Mouse (Mus musculus) CH12.LX (cell line): ENCODE data around the gene Ppih. TPM values are rescaled to one million over a fixed set of nuclear protein-coding genes. Genes with fewer than 3 reads are reported as not detected.

ENCODE experiments used
- DNase-seq: peaks from one replicate; pipeline ENCODE4 v3.0.0-alpha.2; 2013; ENCODE audit errors: extremely low read depth
- H3K27ac ChIP-seq: 2 replicates; pipeline ENCODE4 v1.5.1; 2012; ENCODE audit warnings: low read depth, mild to moderate bottlenecking, control low read depth, moderate library complexity; ENCODE audit not compliant: insufficient read depth
- H3K27me3 ChIP-seq: replicated peaks from 2 replicates; pipeline ENCODE3; 2012; ENCODE audit warnings: inconsistent platforms
- H3K36me3 ChIP-seq, 2 experiments: replicated peaks in 1 of 2; 2 replicates each; pipeline versions ENCODE3 to v1.6.1; 2012; ENCODE audit warnings: inconsistent platforms in 1 of 2, low read length in 1 of 2, mild to moderate bottlenecking in 1 of 2, mixed read lengths in 1 of 2, moderate library complexity in 1 of 2; ENCODE audit not compliant: control insufficient read depth in 1 of 2, insufficient read depth in 1 of 2
- H3K4me1 ChIP-seq, 2 experiments: 2 replicates each; pipeline ENCODE4 v1.6.1; 2012; ENCODE audit warnings: inconsistent platforms in 1 of 2, moderate library complexity in 1 of 2; ENCODE audit not compliant: insufficient read depth in 2 of 2, control insufficient read depth in 1 of 2
- H3K4me2 ChIP-seq: 2 replicates; pipeline ENCODE4 v1.6.1; 2012; ENCODE audit warnings: low read depth, mild to moderate bottlenecking, control low read depth; ENCODE audit not compliant: poor library complexity, insufficient read depth, severe bottlenecking
- H3K4me3 ChIP-seq, 3 experiments: fragments of 150-350 bp in 1 of 3; sonication (generic) in 1 of 3; replicated peaks in 1 of 3; 2 replicates each; pipeline versions ENCODE3 to v1.5.1; 2011 to 2012; ENCODE audit warnings: low read depth in 2 of 3, low read length in 2 of 3, mild to moderate bottlenecking in 2 of 3, moderate library complexity in 2 of 3, control low read depth in 1 of 3, improper control_type of control experiment in 1 of 3, inconsistent platforms in 1 of 3, mixed read lengths in 1 of 3; ENCODE audit not compliant: poor library complexity in 1 of 3
- H3K79me2 ChIP-seq: replicated peaks from 2 replicates; pipeline ENCODE4 v1.6.1; 2012; ENCODE audit warnings: mild to moderate bottlenecking, moderate library complexity; ENCODE audit not compliant: control insufficient read depth, poor library complexity, insufficient read depth, severe bottlenecking; ENCODE audit errors: extremely low read depth
- H3K9ac ChIP-seq: 2 replicates; pipeline ENCODE4 v1.6.1; 2012; ENCODE audit warnings: low read depth, mild to moderate bottlenecking, control low read depth, moderate library complexity; ENCODE audit not compliant: insufficient read depth
- H3K9me3 ChIP-seq: replicated peaks from 2 replicates; pipeline ENCODE3; 2012; ENCODE audit warnings: low read length, inconsistent platforms, mixed read lengths
- CHD2 ChIP-seq: IDR thresholded peaks from 2 replicates; pipeline ENCODE4 v1.6.1; 2011; ENCODE audit warnings: low read length, improper control_type of control experiment
- E2F4 ChIP-seq: IDR thresholded peaks from 2 replicates; pipeline ENCODE4 v1.6.1; 2011; ENCODE audit warnings: low read depth, low read length, improper control_type of control experiment; ENCODE audit not compliant: insufficient replicate concordance
- ELF1 ChIP-seq: IDR thresholded peaks from 2 replicates; pipeline ENCODE4 v1.6.1; 2014; ENCODE audit warnings: low read depth, mild to moderate bottlenecking, inconsistent platforms, low read length, improper control_type of control experiment
- IRF4 ChIP-seq: IDR thresholded peaks from 2 replicates; pipeline ENCODE4 v1.6.1; 2014; ENCODE audit warnings: low read depth, mild to moderate bottlenecking, inconsistent platforms, low read length, improper control_type of control experiment
- JUND ChIP-seq: conservative IDR thresholded peaks from 2 replicates; pipeline ENCODE4 v1.6.1; 2011; ENCODE audit warnings: low read depth, low read length, improper control_type of control experiment
- MAX ChIP-seq: IDR thresholded peaks from 2 replicates; pipeline ENCODE4 v1.6.1; 2011; ENCODE audit warnings: low read length, improper control_type of control experiment
- MYC ChIP-seq: IDR thresholded peaks from 2 replicates; pipeline ENCODE4 v1.6.1; 2011; ENCODE audit warnings: low read depth, mild to moderate bottlenecking, improper control_type of control experiment, low read length
- NELFE ChIP-seq: IDR thresholded peaks from 2 replicates; pipeline ENCODE4 v1.6.1; 2011; ENCODE audit warnings: low read depth, low read length, improper control_type of control experiment
- POLR2AphosphoS2 ChIP-seq: IDR thresholded peaks from 2 replicates; pipeline ENCODE4 v1.6.1; 2011; ENCODE audit warnings: low read depth, low read length, improper control_type of control experiment
- RAD21 ChIP-seq: IDR thresholded peaks from 2 replicates; pipeline ENCODE4 v1.6.1; 2011; ENCODE audit warnings: low read depth, mild to moderate bottlenecking, low read length, improper control_type of control experiment, moderate library complexity
- RCOR1 ChIP-seq: conservative IDR thresholded peaks from 2 replicates; pipeline ENCODE4 v1.6.1; 2012; ENCODE audit warnings: low read depth, mild to moderate bottlenecking, inconsistent platforms, low read length, improper control_type of control experiment
- SIN3A ChIP-seq: IDR thresholded peaks from 2 replicates; pipeline ENCODE4 v1.6.1; 2012; ENCODE audit warnings: low read length, improper control_type of control experiment, inconsistent platforms
- TBP ChIP-seq: conservative IDR thresholded peaks from 2 replicates; pipeline ENCODE4 v1.6.1; 2011; ENCODE audit warnings: low read depth, low read length, improper control_type of control experiment
- ZNF384 ChIP-seq: IDR thresholded peaks from 2 replicates; pipeline ENCODE4 v1.6.1; 2012; ENCODE audit warnings: low read depth, low read length, improper control_type of control experiment, inconsistent platforms
- dilution Hi-C: fragments of 300-500 bp; cut with MboI; formaldehyde crosslinking; loops from 2 replicates; pipeline ENCODE4 v1.14.3; 2020; ENCODE audit warnings: low sequenced_read_pairs; ENCODE audit not compliant: extremely low pct_unique_long_range_greater_than_20kb, extremely low pct_ligation_motif_present
- in situ Hi-C: fragments of 300-500 bp; cut with MboI; formaldehyde crosslinking; loops from 3 replicates; pipeline ENCODE4 v1.14.3; 2019; ENCODE audit warnings: low sequenced_read_pairs, low pct_ligation_motif_present, low pct_unique_long_range_greater_than_20kb, mixed read lengths
- polyA plus RNA-seq: library from polyadenylated mRNA; unstranded; fragments of >175 nt; gene quantifications from 2 replicates; pipeline ENCODE4 v1.2.1, GENCODE M21; 2012; ENCODE audit warnings: low read depth; ENCODE audit not compliant: insufficient read length
- total RNA-seq, 2 experiments: library from RNA; depleted of rRNA; stranded (reverse); fragments of 300-350 nt in 1 of 2; fragments of >200 nt in 1 of 2; gene quantifications; 2 replicates each; pipeline ENCODE4 v1.2.3; 2012 to 2014

Gene Ppih
- total and polyA plus RNA-seq, 3 experiments: 125 to 179 (median 132) TPM

GRCm38 (mm10) chr4:119338422-119338821, 18.1 kb upstream of the Ppih start:
- Histone ChIP-seq H3K27ac (no peak overlapping the region), H3K4me1 (peaks cover 4 to 7% of the 10 kb centered on the region in 2 experiments; a peak in 1 of 4 replicates), H3K9ac (no peak overlapping the region), H3K9me3 (no peaks in the 10 kb centered on the region), H3K4me2 (no peak overlapping the region), H3K79me2 (no peaks in the 10 kb centered on the region), H3K36me3 (no peaks in the 10 kb centered on the region), H3K4me3 (no peak overlapping the region), H3K27me3 (peaks cover 2% of the 10 kb centered on the region)
- DNase-seq: no peak
- dilution Hi-C loops (no loop called here), in situ Hi-C loops (no loop called here)
- TF ChIP-seq ZNF384 (no peak), E2F4 (no peak), CHD2 (no peak), TBP (no peak), ELF1 (no peak), POLR2AphosphoS2 (no peak), MYC (no peak), MAX (no peak), IRF4 (no peak), JUND (no peak)

GRCm38 (mm10) chr4:119333487-119333886, 13.1 kb upstream of the Ppih start:
- dilution Hi-C loops: no loop called here
- TF ChIP-seq MYC (no peak), RAD21 (no peak), JUND (no peak), RCOR1 (no peak)
- TF ChIP-seq, all 38 proteins: peak for 0
- in situ Hi-C loops: no loop called here
- Histone ChIP-seq H3K79me2 (no peaks in the 10 kb centered on the region), H3K27ac (no peak overlapping the region), H3K4me1 (peaks cover under 1 to 4% of the 10 kb centered on the region in 2 experiments; a peak in 1 of 4 replicates), H3K9me3 (no peaks in the 10 kb centered on the region), H3K9ac (no peak overlapping the region), H3K4me3 (no peak overlapping the region), H3K27me3 (peaks cover 2% of the 10 kb centered on the region), H3K4me2 (no peak overlapping the region), H3K36me3 (no peaks in the 10 kb centered on the region)
- DNase-seq: no peak

GRCm38 (mm10) chr4:119320896-119321550, 677 bp upstream of the Ppih start:
- Histone ChIP-seq H3K9me3 (no peaks in the 10 kb centered on the region), H3K79me2 (peaks cover 10% of the 10 kb centered on the region), H3K27ac (no peak overlapping the region), H3K4me3 (peak overlapping the region; percentile 84 to 94 (median 93)), H3K4me1 (peaks cover 11 to 42% of the 10 kb centered on the region in 2 experiments), H3K9ac (peak overlapping the region; percentile 80), H3K36me3 (peaks cover 25 to 33% of the 10 kb centered on the region in 2 experiments), H3K4me2 (peak overlapping the region; percentile 80), H3K27me3 (no peaks in the 10 kb centered on the region)
- TF ChIP-seq ELF1: 0 out of 2 replicates have a peak, but pooled peaks have one; percentile 48
- TF ChIP-seq NELFE: peak; percentile 39; the same call in 1 of the 2 replicates
- no peak for TF ChIP-seq SIN3A
- no peak for DNase-seq
- in situ Hi-C loops (no loop called here), dilution Hi-C loops (no loop called here)
